Mouse (Mus musculus): ENCODE measurements around the gene Tmem41a.

- TF ChIP-seq CTCF (IDR thresholded peaks at IDR 0.05; ENCODE audit: borderline replicate concordance, insufficient read depth, low read length) = no peak
- TF ChIP-seq POLR2A (IDR thresholded peaks at IDR 0.05; ENCODE audit: low read depth, low read length) = no peak
These were observed 34.0 kb downstream of the Tmem41a start for GRCm38 (mm10) chr16:21913347-21913746.
